Mouse (Mus musculus) T-cell, adult 2 months (primary cell): ENCODE results near the gene Ptpn20.

Experiments used
- DNase-seq: peaks from one replicate; pipeline ENCODE4 v3.0.0; 2022; ENCODE audit warnings: low spot score

Ptpn20 gene

DNA sequence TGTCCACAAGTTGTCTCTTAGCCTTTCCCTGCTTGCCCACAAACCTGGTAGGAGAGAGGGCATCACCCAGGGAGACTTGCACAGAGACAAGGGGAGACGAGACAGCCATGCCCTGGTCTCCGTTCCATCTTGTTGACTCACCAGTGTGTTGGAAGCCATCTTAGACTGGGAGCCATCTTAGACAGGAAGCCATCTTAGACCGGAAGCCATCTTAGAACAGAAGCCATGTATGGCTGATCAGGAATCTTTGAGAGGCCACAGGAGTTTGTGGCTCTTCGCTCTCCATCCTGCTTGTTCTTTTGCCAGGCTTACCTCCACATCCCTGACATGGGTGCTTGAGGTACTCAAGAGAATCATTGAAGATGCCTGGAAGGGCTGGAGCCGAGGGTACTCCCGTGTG, 89.0 kb downstream of the Ptpn20 start:
- no peak for DNase-seq

DNA sequence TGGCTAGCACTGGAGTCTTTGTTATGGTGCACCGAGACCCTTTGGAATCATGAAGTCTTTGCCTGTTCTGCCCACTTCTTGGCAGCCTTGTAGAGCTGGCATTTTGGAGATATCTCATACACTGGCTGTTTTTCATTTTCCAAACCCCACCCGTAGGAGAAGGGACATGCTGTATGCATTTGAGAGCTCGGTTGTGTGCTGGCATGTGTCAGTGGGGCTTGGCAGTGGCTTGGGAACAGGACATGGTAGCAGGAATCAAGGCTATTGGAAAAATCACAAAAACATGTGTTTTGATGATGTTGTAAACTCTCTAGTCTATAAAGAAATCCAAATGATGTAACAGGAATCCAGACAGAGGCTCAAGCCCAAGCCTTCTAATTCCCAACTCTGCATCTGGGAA, 89.7 kb downstream of the Ptpn20 start:
- DNase-seq, result no peak

DNA sequence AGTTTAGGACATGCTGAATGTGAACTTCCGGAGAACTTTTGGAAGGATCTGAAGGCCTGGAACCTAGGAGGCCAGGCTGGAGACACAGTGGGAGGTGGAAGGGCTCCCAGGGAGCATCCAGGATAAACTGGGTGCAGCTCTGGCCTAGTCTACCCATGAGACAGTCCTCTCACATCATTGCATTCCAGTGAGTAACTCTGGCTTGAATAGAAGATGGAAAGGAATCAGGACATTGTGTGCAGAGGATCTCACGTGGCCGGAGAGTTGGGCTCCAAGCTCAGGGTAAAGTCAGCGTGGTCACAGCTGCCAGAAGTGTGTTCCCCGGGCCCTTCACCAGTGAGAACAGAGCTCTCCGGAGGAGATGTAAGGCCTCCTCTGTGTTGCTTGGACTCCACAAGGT, 91.6 kb downstream of the Ptpn20 start:
- DNase-seq, result no peak

DNA sequence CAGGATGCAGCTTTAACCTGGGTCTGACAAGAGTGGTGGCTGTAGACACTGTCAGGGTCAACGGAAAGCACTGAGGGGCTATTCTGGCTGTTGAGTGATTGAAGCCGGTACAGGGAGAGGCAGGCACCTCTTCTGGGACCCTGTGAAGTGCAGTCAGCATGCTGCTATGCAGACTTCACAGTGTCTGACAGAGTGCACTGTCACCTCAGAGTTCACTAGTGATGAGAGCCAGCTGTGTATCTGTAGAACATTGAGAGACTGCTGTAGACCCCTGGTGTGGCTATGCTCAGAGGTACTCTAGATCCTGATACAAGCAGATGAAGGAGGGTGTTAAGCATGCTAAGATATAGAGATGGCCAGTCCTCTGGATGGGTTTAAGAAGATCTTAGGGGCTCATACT, 93.8 kb downstream of the Ptpn20 start:
- DNase-seq, result no peak

DNA sequence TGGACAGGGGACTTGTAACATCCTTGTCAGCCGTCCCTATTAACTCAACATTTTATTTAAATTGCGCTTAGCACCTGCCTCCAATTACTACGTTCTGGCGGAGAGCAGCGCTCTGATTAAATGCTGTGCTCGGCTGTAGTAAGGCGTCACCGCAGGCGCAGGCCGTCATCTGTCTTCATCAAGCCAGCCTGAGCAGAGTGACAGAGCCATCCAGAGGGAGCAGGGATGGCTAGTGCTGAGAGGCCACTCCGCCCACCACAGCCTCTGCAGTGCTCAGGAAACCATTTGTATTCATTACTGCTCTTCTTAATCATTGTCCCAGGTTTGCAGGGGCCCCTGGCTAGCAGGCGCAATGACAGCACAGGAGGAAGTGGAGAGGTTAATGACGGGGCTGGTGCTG, 94.7 kb downstream of the Ptpn20 start:
- no peak for DNase-seq

DNA sequence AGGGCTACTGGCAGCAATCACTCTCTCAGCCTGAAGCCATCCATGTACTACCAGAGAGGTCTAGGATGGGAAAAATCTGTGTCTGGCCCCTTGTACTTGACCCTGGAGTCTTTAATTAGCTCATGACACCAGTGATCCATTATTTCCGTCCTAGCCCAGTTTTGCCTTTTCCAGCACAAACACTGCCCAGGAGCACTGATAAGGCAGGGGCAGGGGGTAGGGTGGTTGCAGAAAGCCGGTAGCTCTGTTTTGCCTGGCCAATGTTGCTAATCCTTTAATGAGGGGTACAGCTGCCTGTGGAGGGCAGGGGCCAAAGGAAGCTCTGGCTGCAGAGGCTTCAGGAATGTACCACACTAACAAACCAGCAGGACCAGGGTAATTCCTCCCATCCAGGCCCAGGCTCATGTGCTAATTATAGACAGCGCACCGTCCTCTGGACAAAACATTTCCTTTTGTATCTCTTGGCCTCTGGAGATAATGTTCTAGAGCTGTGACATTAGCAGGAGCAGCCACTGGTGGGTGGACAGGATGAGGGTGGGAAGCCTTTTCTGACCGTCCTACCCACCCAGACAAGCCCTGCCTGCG, 98.5 kb downstream of the Ptpn20 start:
- DNase-seq, result no peak

DNA sequence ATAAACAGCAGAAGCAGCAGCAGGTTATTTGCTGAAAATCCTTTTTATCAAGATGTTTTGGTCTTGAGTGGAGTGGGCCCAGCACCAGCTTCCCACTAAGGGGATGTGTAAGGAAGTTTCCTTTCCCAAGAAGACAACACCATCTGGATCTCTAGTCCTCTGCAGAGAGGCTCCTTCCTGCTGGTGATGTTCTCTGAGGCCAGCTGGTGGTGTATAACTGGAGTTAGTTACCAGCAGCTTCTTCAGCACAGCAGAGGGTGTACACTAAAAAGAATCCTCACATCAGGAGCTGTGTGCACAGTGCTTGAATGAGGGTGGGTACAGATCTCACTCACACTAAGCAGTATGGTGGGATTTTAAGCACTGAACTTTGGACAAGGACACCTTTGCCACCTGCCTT, 100.0 kb downstream of the Ptpn20 start:
- DNase-seq, result no peak
